ENCODE assay signal across 25 mouse cellular contexts in genomic region chr9:21458821-21459220, GRCm38 (mm10). TPM values are rescaled to one million over a fixed set of nuclear protein-coding genes. Genes with fewer than 3 reads are reported as not detected.
DNase-seq lines count a peak whose midpoint lies in the region; ATAC-seq and TF ChIP-seq lines count a peak whose summit lies in the region.
"Had no signal": no experiment of that assay in that cellular context is flagged by ENCODE, and none has a peak within 500 bp of the region (broad histone marks: within the 10 kb centered on the region; RNA-seq: fewer than 3 reads in every experiment).

No protein-coding gene starts in this region.

- no peak overlapping the region for H3K4me3 ChIP-seq in cerebellum, adult 2 months (replicated peaks; ENCODE audit: insufficient read depth, low read depth, low read length)
- H3K4me3 ChIP-seq in embryonic facial prominence, embryonic 13.5 days: no peak overlapping the region
- H3K4me3 ChIP-seq in embryonic facial prominence, embryonic 10.5 days: no peak overlapping the region
- peak overlapping the region; percentile 37; the same call in 1 of the 2 replicates for H3K4me3 ChIP-seq in E14TG2a.4 (replicated peaks; ENCODE audit: low read length)
- H3K4me3 ChIP-seq: embryonic facial prominence, embryonic 12.5 days; erythroblast, embryonic 14.5 days; forebrain, embryonic 12.5 days; forebrain, embryonic 15.5 days; heart, embryonic 12.5 days; heart, embryonic 15.5 days; hindbrain, embryonic 10.5 days; hindbrain, embryonic 13.5 days; intestine, embryonic 15.5 days had no signal

- H3K27me3 ChIP-seq in cerebellum, adult 2 months (ENCODE audit: control insufficient read depth, insufficient read depth, low read length): no peaks in the 10 kb centered on the region
- no peaks in the 10 kb centered on the region for H3K27me3 ChIP-seq in embryonic facial prominence, embryonic 13.5 days
- no peaks in the 10 kb centered on the region for H3K27me3 ChIP-seq in embryonic facial prominence, embryonic 10.5 days (replicated peaks; ENCODE audit: low read depth, poor library complexity, severe bottlenecking)
- H3K27me3 ChIP-seq in E14TG2a.4 (ENCODE audit: insufficient read depth, low read length): no peaks in the 10 kb centered on the region
- H3K27me3 ChIP-seq: embryonic facial prominence, embryonic 12.5 days; forebrain, embryonic 12.5 days; forebrain, embryonic 15.5 days; heart, embryonic 12.5 days; heart, embryonic 15.5 days; hindbrain, embryonic 13.5 days; intestine, embryonic 15.5 days had no signal

- DNase-seq in cerebellum, adult 2 months: peak; percentile 41 to 62
- DNase-seq in cerebellum, adult 11 months: no peak
- no peak for DNase-seq in embryonic facial prominence, embryonic 10.5 days (ENCODE audit: low spot score)
- DNase-seq in layer of hippocampus, adult 9-11 months: no peak
- DNase-seq: adrenal gland, adult 8-10 months; adrenal gland, postnatal 25 days; gastrocnemius, postnatal 25 days; heart, adult 18-20 months; heart, postnatal 10 days; heart, postnatal 36 days; kidney, adult 11 months had no signal

- H3K9me3 ChIP-seq in embryonic facial prominence, embryonic 13.5 days: no peaks in the 10 kb centered on the region
- no peaks in the 10 kb centered on the region for H3K9me3 ChIP-seq in embryonic facial prominence, embryonic 10.5 days
- H3K9me3 ChIP-seq in E14TG2a.4 (ENCODE audit: low read length): no peaks in the 10 kb centered on the region
- H3K9me3 ChIP-seq: embryonic facial prominence, embryonic 12.5 days; forebrain, embryonic 12.5 days; forebrain, embryonic 15.5 days; heart, embryonic 12.5 days; heart, embryonic 15.5 days; hindbrain, embryonic 10.5 days; hindbrain, embryonic 13.5 days; intestine, embryonic 15.5 days had no signal

- ATAC-seq in embryonic facial prominence, embryonic 13.5 days (ENCODE audit: insufficient number of reproducible peaks, insufficient read depth, low FRiP score, low TSS enrichment, low read depth): no peak
- ATAC-seq: activated CD4-positive, CD25-positive, alpha-beta regulatory T cell, adult 4 months; CD4-positive, CD25-positive, alpha-beta regulatory T cell, adult 4 months; forebrain, embryonic 15.5 days; hindbrain, embryonic 16.5 days; intestine, embryonic 15.5 days had no signal

- peak overlapping the region; percentile 8; the same call in 1 of the 2 replicates for H3K9ac ChIP-seq in embryonic facial prominence, embryonic 13.5 days
- H3K9ac ChIP-seq: embryonic facial prominence, embryonic 12.5 days; forebrain, embryonic 12.5 days; forebrain, embryonic 15.5 days; heart, embryonic 12.5 days; heart, embryonic 15.5 days; hindbrain, embryonic 13.5 days; intestine, embryonic 15.5 days had no signal

- no peak for TF ChIP-seq POLR2A in cerebellum, adult 2 months (IDR thresholded peaks at IDR 0.05; ENCODE audit: borderline replicate concordance, insufficient read depth, low read length)

- no peak overlapping the region for H3K4me2 ChIP-seq in embryonic facial prominence, embryonic 13.5 days
- H3K4me2 ChIP-seq: embryonic facial prominence, embryonic 12.5 days; forebrain, embryonic 12.5 days; forebrain, embryonic 15.5 days; heart, embryonic 12.5 days; heart, embryonic 15.5 days; hindbrain, embryonic 13.5 days; intestine, embryonic 15.5 days had no signal

- H3K27ac ChIP-seq in cerebellum, adult 2 months (ENCODE audit: insufficient read depth, low read length): no peak overlapping the region
- no peak overlapping the region for H3K27ac ChIP-seq in embryonic facial prominence, embryonic 13.5 days
- no peak overlapping the region for H3K27ac ChIP-seq in embryonic facial prominence, embryonic 10.5 days (replicated peaks)
- H3K27ac ChIP-seq: embryonic facial prominence, embryonic 12.5 days; forebrain, embryonic 12.5 days; forebrain, embryonic 15.5 days; heart, embryonic 15.5 days; hindbrain, embryonic 10.5 days; hindbrain, embryonic 13.5 days; intestine, embryonic 15.5 days had no signal

- no peak for TF ChIP-seq CTCF in cerebellum, adult 2 months (IDR thresholded peaks at IDR 0.05; ENCODE audit: borderline replicate concordance, insufficient read depth, low read depth, low read length)
- TF ChIP-seq CTCF in E14TG2a.4 (conservative IDR thresholded peaks at IDR 0.05; ENCODE audit: low read length): no peak

- 8% methylated on average over 3 of the region's 3 CpGs for WGBS in cerebellum, adult 2 months
- 87% methylated on average over 3 of the region's 3 CpGs for WGBS in embryonic facial prominence, embryonic 13.5 days
- 88% methylated on average over 3 of the region's 3 CpGs for whole genome bisulfite sequencing in embryonic facial prominence, embryonic 10.5 days

- H3K36me3 ChIP-seq in embryonic facial prominence, embryonic 13.5 days: peaks cover 12% of the 10 kb centered on the region
- peaks cover 28% of the 10 kb centered on the region for H3K36me3 ChIP-seq in embryonic facial prominence, embryonic 10.5 days (replicated peaks)
- peaks cover 52% of the 10 kb centered on the region for H3K36me3 ChIP-seq in E14TG2a.4 (ENCODE audit: insufficient read depth, low read length)
- H3K36me3 ChIP-seq: forebrain, embryonic 15.5 days; heart, embryonic 15.5 days had no signal

- H3K4me1 ChIP-seq in cerebellum, adult 2 months (ENCODE audit: control insufficient read depth, insufficient read depth, low read length): peaks cover 22% of the 10 kb centered on the region
- no peaks in the 10 kb centered on the region for H3K4me1 ChIP-seq in embryonic facial prominence, embryonic 13.5 days
- peaks cover 12% of the 10 kb centered on the region for H3K4me1 ChIP-seq in embryonic facial prominence, embryonic 10.5 days
- H3K4me1 ChIP-seq in E14TG2a.4 (replicated peaks; ENCODE audit: low read depth, low read length): peaks cover 98% of the 10 kb centered on the region
- H3K4me1 ChIP-seq: embryonic facial prominence, embryonic 12.5 days; forebrain, embryonic 12.5 days had no signal

RNA-seq across cellular contexts. Expression of gene Dnm2, which starts 34.1 kb away (rescaled TPM):
- 66.9 and 68.6 TPM in 2 replicates for polyA plus RNA-seq in cerebellum, adult 2 months (2012; rRNA removed)
- polyA plus RNA-seq in embryonic facial prominence, embryonic 13.5 days (2015; fragmentation: Nextera tagmentation; extraction: Ambion mirVana): 74.5 and 79.8 TPM in 2 replicates
- 72.9 and 73.7 TPM in 2 replicates for polyA plus RNA-seq in embryonic facial prominence, embryonic 10.5 days (2016; fragmentation: Nextera tagmentation; extraction: Ambion mirVana)

RNA-seq across cellular contexts. Expression of gene Qtrt1, which starts 47.2 kb away (rescaled TPM):
- 37.5 and 39.5 TPM in 2 replicates for polyA plus RNA-seq in cerebellum, adult 2 months (2012; rRNA removed)
- polyA plus RNA-seq in embryonic facial prominence, embryonic 13.5 days (2015; fragmentation: Nextera tagmentation; extraction: Ambion mirVana): 47.0 and 53.5 TPM in 2 replicates
- 64.0 and 71.1 TPM in 2 replicates for polyA plus RNA-seq in embryonic facial prominence, embryonic 10.5 days (2016; fragmentation: Nextera tagmentation; extraction: Ambion mirVana)

RNA-seq across cellular contexts. Expression of gene Tmed1, which starts 51.2 kb away (rescaled TPM):
- 25.9 and 26.4 TPM in 2 replicates for polyA plus RNA-seq in cerebellum, adult 2 months (2012; rRNA removed)
- 112 and 123 TPM in 2 replicates for polyA plus RNA-seq in embryonic facial prominence, embryonic 13.5 days (2015; fragmentation: Nextera tagmentation; extraction: Ambion mirVana)
- 119 and 121 TPM in 2 replicates for polyA plus RNA-seq in embryonic facial prominence, embryonic 10.5 days (2016; fragmentation: Nextera tagmentation; extraction: Ambion mirVana)

Comparison
In these comparisons a context has a peak if more than half of its experiments do, and no peak if none do; other contexts are left out.
1. DNase-seq: peak in cerebellum, adult 2 months (2 of 2); none in cerebellum, adult 11 months (single experiment), embryonic facial prominence, embryonic 10.5 days (single experiment) and layer of hippocampus, adult 9-11 months (single experiment).